ENCODE assay signal across 16 mouse cellular contexts in genomic region chr14:121592890-121593289, GRCm38 (mm10).
DNase-seq lines count a peak whose midpoint lies in the region; ATAC-seq and TF ChIP-seq lines count a peak whose summit lies in the region.
"Had no signal": no experiment of that assay in that cellular context is flagged by ENCODE, and none has a peak within 500 bp of the region (broad histone marks: within the 10 kb centered on the region; RNA-seq: fewer than 3 reads in every experiment).

No protein-coding gene starts in this region.

- H3K4me1 ChIP-seq in forebrain, postnatal 0 days (ENCODE audit: insufficient read depth) = no peaks in the 10 kb centered on the region
- no peaks in the 10 kb centered on the region for H3K4me1 ChIP-seq in forebrain, embryonic 15.5 days
- H3K4me1 ChIP-seq in kidney, adult 2 months (ENCODE audit: control insufficient read depth, insufficient read depth, low read length) = peaks cover 7% of the 10 kb centered on the region; the same call in 1 of the 2 replicates
- peaks cover 25% of the 10 kb centered on the region for H3K4me1 ChIP-seq in lung, embryonic 16.5 days (replicated peaks; ENCODE audit: control insufficient read depth, insufficient read depth, low read length)
- H3K4me1 ChIP-seq: forebrain, embryonic 13.5 days had no signal

- no peaks in the 10 kb centered on the region for H3K9me3 ChIP-seq in forebrain, postnatal 0 days (ENCODE audit: low read length)
- no peaks in the 10 kb centered on the region for H3K9me3 ChIP-seq in forebrain, embryonic 15.5 days
- H3K9me3 ChIP-seq in lung, embryonic 16.5 days (ENCODE audit: control insufficient read depth, low read length) = no peaks in the 10 kb centered on the region
- H3K9me3 ChIP-seq: forebrain, embryonic 13.5 days; hindbrain, embryonic 12.5 days had no signal

- TF ChIP-seq POLR2A in kidney, adult 2 months (IDR thresholded peaks at IDR 0.05; ENCODE audit: low read depth, low read length) = no peak
- no peak for TF ChIP-seq POLR2A in brain, embryonic 14.5 days (IDR thresholded peaks at IDR 0.05; ENCODE audit: borderline replicate concordance, extremely low read depth, insufficient read depth, insufficient read length, poor library complexity, severe bottlenecking)

- no peak overlapping the region for H3K4me2 ChIP-seq in forebrain, postnatal 0 days (ENCODE audit: low read depth)
- no peak overlapping the region for H3K4me2 ChIP-seq in forebrain, embryonic 15.5 days (replicated peaks)
- H3K4me2 ChIP-seq in lung, embryonic 16.5 days (ENCODE audit: low read depth, low read length) = no peak overlapping the region; the same call in 1 of the 2 replicates
- H3K4me2 ChIP-seq: forebrain, embryonic 13.5 days; hindbrain, embryonic 12.5 days; midbrain, embryonic 11.5 days had no signal

- TF ChIP-seq CTCF in forebrain, postnatal 0 days (IDR thresholded peaks at IDR 0.05; ENCODE audit: low read depth) = no peak
- TF ChIP-seq CTCF in kidney, adult 2 months (conservative IDR thresholded peaks at IDR 0.05; ENCODE audit: insufficient read depth, insufficient read length, low read depth, low read length) = no peak
- TF ChIP-seq CTCF in brain, embryonic 14.5 days (IDR thresholded peaks at IDR 0.05; ENCODE audit: borderline replicate concordance, extremely low read depth, insufficient read depth, insufficient read length) = no peak

- H3K9ac ChIP-seq in forebrain, postnatal 0 days = no peak overlapping the region
- H3K9ac ChIP-seq in forebrain, embryonic 15.5 days (replicated peaks) = no peak overlapping the region
- H3K9ac ChIP-seq in lung, embryonic 16.5 days (ENCODE audit: low read length) = no peak overlapping the region
- H3K9ac ChIP-seq: forebrain, embryonic 13.5 days; hindbrain, embryonic 12.5 days had no signal

- DNase-seq in forebrain, postnatal 0 days = no peak
- peak; percentile 48 for DNase-seq in kidney, adult 2 months
- no peak for DNase-seq in kidney, postnatal 36 days
- no peak for DNase-seq in lung, postnatal 4 days
- DNase-seq in brain, embryonic 14.5 days (ENCODE audit: low read depth) = peak; percentile 34
- DNase-seq: cerebellum, adult 11 months; gastrocnemius, postnatal 10 days; kidney, adult 18-20 months; thymus, adult 18-20 months had no signal

- H3K27me3 ChIP-seq in forebrain, postnatal 0 days (ENCODE audit: insufficient read depth, low read length) = no peaks in the 10 kb centered on the region
- H3K27me3 ChIP-seq in forebrain, embryonic 15.5 days = no peaks in the 10 kb centered on the region
- H3K27me3 ChIP-seq in kidney, adult 2 months (replicated peaks; ENCODE audit: control insufficient read depth, insufficient read depth, low read length) = no peaks in the 10 kb centered on the region
- no peaks in the 10 kb centered on the region for H3K27me3 ChIP-seq in lung, embryonic 16.5 days (ENCODE audit: control insufficient read depth, insufficient read depth, low read depth, low read length)
- H3K27me3 ChIP-seq: forebrain, embryonic 13.5 days; Patski had no signal

- 37% methylated on average over 3 of the region's 3 CpGs for WGBS in forebrain, postnatal 0 days
- WGBS in forebrain, embryonic 15.5 days = 41% methylated on average over 3 of the region's 3 CpGs
- WGBS in kidney, adult 2 months = 46% methylated on average over 3 of the region's 3 CpGs
- 30% methylated on average over 3 of the region's 3 CpGs for WGBS in lung, embryonic 16.5 days

- H3K4me3 ChIP-seq in forebrain, postnatal 0 days (ENCODE audit: low read depth, low read length) = no peak overlapping the region
- no peak overlapping the region for H3K4me3 ChIP-seq in forebrain, embryonic 15.5 days
- H3K4me3 ChIP-seq in kidney, adult 2 months (ENCODE audit: insufficient read depth, low read depth, low read length) = no peak overlapping the region
- no peak overlapping the region for H3K4me3 ChIP-seq in lung, embryonic 16.5 days (ENCODE audit: low read length)
- H3K4me3 ChIP-seq: forebrain, embryonic 13.5 days; hindbrain, embryonic 12.5 days had no signal

- ATAC-seq in forebrain, postnatal 0 days = peak; percentile 23; the same call in 1 of the 2 replicates
- ATAC-seq in forebrain, embryonic 15.5 days (replicated peaks) = no peak
- ATAC-seq in lung, embryonic 16.5 days (ENCODE audit: low read depth) = peak; percentile 54
- no peak for ATAC-seq in monocyte, adult 5-6 weeks (replicated peaks; ENCODE audit: insufficient number of reproducible peaks, low FRiP score, low TSS enrichment, poor library complexity, severe bottlenecking)
- ATAC-seq: forebrain, embryonic 13.5 days; Patski had no signal

- H3K27ac ChIP-seq in forebrain, postnatal 0 days (ENCODE audit: low read depth, low read length) = no peak overlapping the region
- no peak overlapping the region for H3K27ac ChIP-seq in forebrain, embryonic 15.5 days (replicated peaks)
- H3K27ac ChIP-seq in kidney, adult 2 months (ENCODE audit: insufficient read depth, low read depth, low read length) = no peak overlapping the region
- peak overlapping the region; percentile 53 for H3K27ac ChIP-seq in lung, embryonic 16.5 days (ENCODE audit: low read length)
- H3K27ac ChIP-seq: forebrain, embryonic 13.5 days; hindbrain, embryonic 12.5 days had no signal

- H3K36me3 ChIP-seq in forebrain, postnatal 0 days (ENCODE audit: insufficient read depth) = peaks cover 6% of the 10 kb centered on the region; the same call in 1 of the 2 replicates
- no peaks in the 10 kb centered on the region for H3K36me3 ChIP-seq in forebrain, embryonic 15.5 days
- H3K36me3 ChIP-seq in kidney, adult 2 months (ENCODE audit: control insufficient read depth, insufficient read depth, low read length) = no peaks in the 10 kb centered on the region
- H3K36me3 ChIP-seq in lung, embryonic 16.5 days (ENCODE audit: control insufficient read depth, insufficient read depth, low read length) = no peaks in the 10 kb centered on the region
- H3K36me3 ChIP-seq: hindbrain, embryonic 12.5 days had no signal

Comparison
In these comparisons a context has a peak if more than half of its experiments do, and no peak if none do; other contexts are left out.
1. ATAC-seq: peak in forebrain, postnatal 0 days (single experiment) and lung, embryonic 16.5 days (single experiment); none in forebrain, embryonic 15.5 days (single experiment) and monocyte, adult 5-6 weeks (single experiment).
2. DNase-seq: peak in kidney, adult 2 months (single experiment) and brain, embryonic 14.5 days (single experiment); none in forebrain, postnatal 0 days (single experiment), kidney, postnatal 36 days (0 of 2) and lung, postnatal 4 days (0 of 2).